Mouse (Mus musculus) heart, embryonic 13.5 days (tissue): ENCODE results near the gene Thoc3. TPM values are rescaled to one million over a fixed set of nuclear protein-coding genes. Genes with fewer than 3 reads are reported as not detected.
A peak's percentile ranks its signal among the peaks of the same experiment; 100 is the strongest.
"Not testable (repeated sequence)": the region's sequence is repeated elsewhere in the genome, so short reads cannot be mapped to it uniquely, and the experiment has no call there.

Experiments
- ATAC-seq: fragments of 200-750 bp; cut with Nextera tagmentation; 2 replicates; pipeline ENCODE4 v1.8.0; 2017; ENCODE audit warnings: moderate TSS enrichment; ENCODE audit not compliant: insufficient number of reproducible peaks, low FRiP score, low TSS enrichment; ENCODE audit errors: extremely low read depth
- H3K27ac ChIP-seq: fragments of 300-500 bp; sonication (generic); replicated peaks from 2 replicates; pipeline ENCODE4 v1.5.1; 2015; ENCODE audit warnings: moderate library complexity, mild to moderate bottlenecking, inconsistent platforms
- H3K27me3 ChIP-seq: fragments of 300-500 bp; sonication (generic); replicated peaks from 2 replicates; pipeline ENCODE4 v1.6.1; 2015; ENCODE audit warnings: mild to moderate bottlenecking, inconsistent platforms
- H3K36me3 ChIP-seq: fragments of 300-500 bp; sonication (generic); 2 replicates; pipeline ENCODE4 v1.6.1; 2015; ENCODE audit warnings: mild to moderate bottlenecking, inconsistent platforms
- H3K4me1 ChIP-seq: fragments of 300-500 bp; sonication (generic); 2 replicates; pipeline ENCODE4 v1.6.1; 2015; ENCODE audit warnings: inconsistent platforms
- H3K4me2 ChIP-seq: fragments of 300-500 bp; sonication (generic); 2 replicates; pipeline ENCODE4 v1.6.1; 2015; ENCODE audit warnings: inconsistent platforms, mild to moderate bottlenecking, moderate library complexity
- H3K4me3 ChIP-seq: fragments of 300-500 bp; sonication (generic); 2 replicates; pipeline ENCODE4 v1.5.1; 2015; ENCODE audit warnings: moderate library complexity, mild to moderate bottlenecking, inconsistent platforms
- H3K9ac ChIP-seq: fragments of 300-500 bp; sonication (generic); 2 replicates; pipeline ENCODE4 v1.6.1; 2015; ENCODE audit warnings: inconsistent platforms, mild to moderate bottlenecking, moderate library complexity
- H3K9me3 ChIP-seq: fragments of 300-500 bp; sonication (generic); 2 replicates; pipeline ENCODE4 v1.6.1; 2016; ENCODE audit warnings: inconsistent platforms
- WGBS: fragments of 180-500 bp; shearing (Covaris S2); methylation state at CpG from one replicate; pipeline ENCODE4 v1.1.7; 2015; ENCODE audit warnings: mixed read lengths; 5-methylcytosine and 5-hydroxymethylcytosine counted together
- polyA plus RNA-seq: library from polyadenylated mRNA; unstranded; fragments of >200 nt; fragmentation: Nextera tagmentation; extraction: Ambion mirVana; gene quantifications from 2 replicates; pipeline ENCODE4 v1.2.1, GENCODE M21; 2015

Gene Thoc3
- 76.7 and 83.8 TPM in 2 replicates for polyA plus RNA-seq

DNA sequence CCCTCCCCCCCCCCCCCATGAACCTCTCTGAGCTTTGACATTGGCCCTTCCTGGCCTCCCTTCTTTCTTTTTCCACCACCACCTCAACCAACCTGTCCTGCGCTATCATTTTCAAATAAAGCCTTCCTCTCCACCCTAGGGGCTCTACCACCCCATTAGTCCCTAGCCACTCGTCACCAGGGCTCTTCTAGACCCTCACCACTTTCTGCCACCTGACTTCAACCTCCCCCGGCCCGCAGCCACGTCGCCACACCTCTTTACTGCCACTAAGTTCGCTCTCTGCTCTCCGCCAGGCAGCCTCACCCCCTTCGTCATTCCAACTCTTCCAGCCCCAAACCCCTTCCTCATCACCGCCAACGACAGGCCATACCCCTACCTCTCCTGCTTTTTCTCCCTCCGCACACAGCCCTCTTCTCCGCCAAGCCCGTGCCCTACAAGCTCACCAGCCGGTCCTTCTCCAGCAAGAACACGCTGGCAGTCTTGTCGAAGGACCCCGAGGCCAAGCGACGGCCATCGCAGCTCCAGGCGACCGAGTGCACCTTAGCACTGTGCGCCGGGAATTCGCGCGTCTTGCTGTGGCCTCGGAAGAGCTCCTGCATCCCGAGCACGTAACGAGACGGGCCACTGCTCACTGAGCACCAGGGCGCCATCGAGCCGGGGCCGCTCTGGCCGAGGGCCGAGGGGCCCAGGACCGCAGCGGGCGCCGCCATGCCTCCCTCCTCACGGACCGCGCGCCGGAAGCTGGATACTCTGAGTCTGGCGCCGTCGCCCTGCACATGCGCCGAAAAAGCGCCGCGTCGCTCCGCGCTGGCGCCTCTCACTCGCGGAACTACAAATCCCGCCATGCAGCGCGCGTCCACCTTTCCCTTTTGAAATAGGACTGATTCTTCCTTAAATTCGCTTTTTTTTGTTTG, at the start of gene Thoc3:
Gene Thoc3 (minus strand): TSS at position 752 of the 914 bp plus-strand sequence.
- H3K4me3 ChIP-seq: peak within 1 kb of the TSS; percentile 98
- H3K9me3 ChIP-seq: peaks cover 9% of the 10 kb centered on the region
- H3K36me3 ChIP-seq: peaks cover 44% of the 10 kb centered on the region
- peak; percentile 86 for ATAC-seq
- peak within 1 kb of the TSS; percentile 97 for H3K9ac ChIP-seq
- under 1% methylated on average over 67 of the region's 67 CpGs for WGBS
- H3K27me3 ChIP-seq: no peaks in the 10 kb centered on the region
- H3K4me1 ChIP-seq: peaks cover 11% of the 10 kb centered on the region
- peak within 1 kb of the TSS; percentile 62 for H3K27ac ChIP-seq
- peak within 1 kb of the TSS; percentile 93 for H3K4me2 ChIP-seq

DNA sequence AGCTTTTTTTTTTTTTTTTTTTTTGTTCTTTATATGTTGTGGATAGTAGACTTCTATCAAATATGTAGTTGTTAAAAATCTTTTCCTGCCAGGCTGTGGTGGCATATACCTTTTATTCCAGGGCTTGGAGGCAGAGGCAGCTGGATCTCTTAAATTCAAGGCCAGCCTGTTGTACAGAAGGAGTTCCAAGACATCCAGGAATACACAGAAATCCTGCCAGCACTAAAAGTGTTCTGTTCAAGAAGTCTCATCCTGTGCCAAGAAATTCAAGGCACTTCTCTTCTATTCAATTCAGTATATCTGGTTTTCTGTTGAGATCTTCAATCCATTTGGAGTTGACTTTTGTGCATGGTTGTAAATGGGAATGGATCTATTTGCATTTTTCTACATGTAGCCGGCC, 37.3 kb upstream of the Thoc3 start:
- no peak overlapping the region for H3K27ac ChIP-seq
- H3K9ac ChIP-seq: no peak overlapping the region
- 100% methylated on average over 1 of the region's 1 CpGs for WGBS
- no peak overlapping the region for H3K4me2 ChIP-seq
- no peaks in the 10 kb centered on the region for H3K9me3 ChIP-seq
- no peak for ATAC-seq
- H3K36me3 ChIP-seq: peaks cover 3% of the 10 kb centered on the region; the same call in 1 of the 2 replicates
- peaks cover 11% of the 10 kb centered on the region; the same call in 1 of the 2 replicates for H3K27me3 ChIP-seq
- H3K4me1 ChIP-seq: peaks cover 17% of the 10 kb centered on the region
- H3K4me3 ChIP-seq: no peak overlapping the region

DNA sequence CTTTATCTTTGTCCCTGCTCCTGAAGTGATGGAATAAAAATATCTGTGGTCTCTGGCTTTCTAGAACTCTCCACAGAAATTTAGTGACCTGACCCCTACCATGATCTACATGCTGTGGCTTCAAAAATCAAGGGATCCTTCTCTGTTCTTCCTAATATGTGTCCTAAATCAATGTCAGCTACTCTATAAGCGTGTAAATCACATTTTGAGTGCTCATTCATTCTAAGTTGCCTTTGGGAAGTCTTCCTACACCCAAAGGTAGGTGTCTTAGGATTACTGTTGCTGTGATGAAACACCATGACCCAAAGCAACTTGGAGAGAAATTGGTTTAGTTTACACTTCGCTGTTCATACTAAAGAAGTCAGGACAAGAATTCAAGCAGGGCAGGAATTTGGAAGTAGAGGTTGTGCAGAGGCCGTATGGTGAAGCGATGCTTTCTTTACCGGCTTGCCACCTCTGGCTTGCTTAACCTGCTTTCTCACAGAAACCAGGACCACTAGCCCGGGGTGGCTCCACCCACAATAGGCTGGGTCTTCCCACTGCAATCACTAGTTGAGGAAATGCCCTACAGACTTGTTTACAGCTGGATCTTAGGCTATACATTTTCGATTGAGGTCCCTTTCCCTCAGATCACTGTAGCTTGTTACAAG, 36.1 kb upstream of the Thoc3 start:
- Histone ChIP-seq H3K4me3 (peak overlapping the region; percentile 78), H3K27ac (no peak overlapping the region), H3K27me3 (peaks cover 11% of the 10 kb centered on the region; the same call in 1 of the 2 replicates), H3K36me3 (peaks cover 3% of the 10 kb centered on the region; the same call in 1 of the 2 replicates), H3K4me2 (peak overlapping the region; percentile 98), H3K9ac (peak overlapping the region; percentile 90), H3K9me3 (no peaks in the 10 kb centered on the region), H3K4me1 (peaks cover 17% of the 10 kb centered on the region)
- WGBS: 50% methylated on average over 7 of the region's 7 CpGs
- no peak for ATAC-seq

DNA sequence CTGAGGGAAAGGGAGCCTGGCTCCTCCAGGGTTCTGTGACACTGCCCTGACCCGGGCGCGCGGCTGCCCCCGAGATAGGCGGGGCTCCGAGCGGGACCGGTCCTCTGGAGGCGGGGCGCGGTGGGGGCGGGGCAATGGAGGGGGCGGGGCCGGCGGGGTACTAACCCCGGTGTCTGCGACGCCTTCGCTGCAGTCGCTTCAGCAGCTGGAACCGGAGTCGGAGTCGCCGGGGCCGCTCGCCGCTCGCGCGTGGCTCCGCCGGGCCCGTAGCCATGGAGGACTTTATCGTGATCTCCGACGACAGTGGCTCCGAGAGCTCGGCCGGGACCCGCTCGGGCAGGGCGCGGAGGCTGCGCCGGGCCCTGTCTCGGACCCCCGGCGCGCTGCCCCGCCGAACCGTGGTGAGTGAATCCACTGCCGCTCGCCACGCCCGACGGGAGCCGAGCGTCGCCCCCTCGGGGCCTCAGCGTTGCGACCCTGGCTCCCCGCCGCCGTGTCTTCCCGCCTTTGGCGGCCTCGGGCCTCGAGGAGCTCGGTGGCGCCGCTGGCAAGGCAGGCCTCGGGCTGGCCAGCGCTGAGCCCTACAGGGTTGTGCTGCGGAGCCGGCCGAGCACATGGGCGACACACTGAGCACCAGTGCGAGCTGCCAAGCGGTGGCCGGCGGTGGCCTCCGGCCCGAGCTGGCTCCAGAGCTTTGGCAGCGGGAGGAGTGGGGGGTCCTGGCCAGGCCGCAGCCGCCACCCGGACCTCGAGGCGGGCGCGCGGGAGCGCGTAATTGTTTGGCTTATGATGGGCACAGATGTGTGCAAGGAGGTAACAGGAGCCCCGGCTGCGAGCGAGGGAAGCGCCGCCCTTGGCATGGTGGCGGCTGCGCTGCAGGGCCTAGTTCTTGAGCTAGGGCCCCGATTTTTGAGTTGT, 35.2 kb upstream of the Thoc3 start, which contains the start of gene Simc1:
Gene Simc1 (plus strand): TSS at position 176 of the 918 bp plus-strand sequence.
- peak; percentile 91 for ATAC-seq
- H3K9ac ChIP-seq: peak within 1 kb of the TSS; percentile 90
- WGBS: under 1% methylated on average over 94 of the region's 105 CpGs
- peak within 1 kb of the TSS; percentile 98 for H3K4me2 ChIP-seq
- peak within 1 kb of the TSS; percentile 58 for H3K27ac ChIP-seq
- peaks cover 11% of the 10 kb centered on the region; the same call in 1 of the 2 replicates for H3K27me3 ChIP-seq
- peak within 1 kb of the TSS; percentile 78 for H3K4me3 ChIP-seq
- peaks cover 17% of the 10 kb centered on the region for H3K4me1 ChIP-seq
- H3K36me3 ChIP-seq: peaks cover 3% of the 10 kb centered on the region; the same call in 1 of the 2 replicates
- H3K9me3 ChIP-seq: no peaks in the 10 kb centered on the region

DNA sequence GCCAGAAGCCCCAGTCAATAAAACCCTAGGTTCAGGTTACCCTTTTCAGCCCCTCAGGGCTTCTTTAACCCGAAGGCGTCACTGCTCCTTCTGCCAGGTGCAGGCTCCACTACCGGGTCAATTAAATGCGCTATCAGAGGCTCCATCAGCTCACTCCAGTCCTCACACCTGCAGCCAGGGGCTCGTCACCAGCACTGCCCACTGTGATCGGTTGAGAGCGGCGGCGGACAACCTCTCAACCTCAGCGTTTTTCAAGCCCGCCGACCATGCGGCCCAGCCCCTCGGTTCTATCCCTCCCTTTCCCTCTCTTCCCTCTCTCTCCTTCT, 34.6 kb upstream of the Thoc3 start:
- H3K4me3 ChIP-seq: peak overlapping the region; percentile 78
- H3K36me3 ChIP-seq: peaks cover 3% of the 10 kb centered on the region; the same call in 1 of the 2 replicates
- peak overlapping the region; percentile 90 for H3K9ac ChIP-seq
- peaks cover 13% of the 10 kb centered on the region; the same call in 1 of the 2 replicates for H3K27me3 ChIP-seq
- H3K4me1 ChIP-seq: peaks cover 17% of the 10 kb centered on the region
- H3K9me3 ChIP-seq: no peaks in the 10 kb centered on the region
- H3K27ac ChIP-seq: no peak overlapping the region
- peak; percentile 31; the same call in 1 of the 2 replicates for ATAC-seq
- 1% methylated on average over 14 of the region's 14 CpGs for WGBS
- H3K4me2 ChIP-seq: peak overlapping the region; percentile 98

DNA sequence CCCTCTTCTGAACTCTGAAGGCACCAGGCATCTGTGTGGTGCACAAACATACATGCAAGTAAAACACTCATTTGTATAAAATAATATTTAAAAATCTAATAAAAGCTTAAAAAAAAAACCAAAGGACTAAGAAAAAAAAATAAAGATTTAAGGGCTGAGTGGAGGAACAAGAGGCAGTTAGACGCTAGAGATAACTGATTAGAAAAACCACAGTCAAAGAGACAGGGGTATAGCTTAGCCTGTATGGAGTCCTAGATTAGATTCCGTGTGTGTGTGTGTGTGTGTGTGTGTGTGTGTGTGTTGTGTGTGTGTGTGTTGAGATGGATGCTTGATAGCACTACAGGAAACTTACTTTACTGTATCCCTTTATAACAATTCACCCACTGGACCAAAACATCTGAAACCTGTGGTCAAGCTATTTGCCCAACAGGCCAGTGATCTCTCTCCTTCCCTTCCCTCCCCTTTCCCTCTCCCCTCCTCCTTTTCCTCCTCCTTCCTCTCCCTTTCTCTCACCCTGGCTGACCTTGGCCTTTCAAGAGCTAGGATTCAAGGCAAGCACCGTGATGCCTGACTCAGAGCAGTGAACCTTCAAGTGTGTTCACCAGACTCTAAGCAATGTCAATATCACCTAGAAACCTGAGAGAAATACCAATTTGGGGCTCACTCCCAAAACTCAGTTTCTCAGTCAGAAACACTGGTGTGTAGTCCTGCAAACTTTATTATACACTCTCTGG, 33.5 kb upstream of the Thoc3 start:
- H3K9me3 ChIP-seq: no peaks in the 10 kb centered on the region
- no peak overlapping the region for H3K4me2 ChIP-seq
- H3K4me1 ChIP-seq: peaks cover 17% of the 10 kb centered on the region
- H3K4me3 ChIP-seq: no peak overlapping the region
- no peak for ATAC-seq
- WGBS: 58% methylated on average over 3 of the region's 3 CpGs
- peaks cover under 1% of the 10 kb centered on the region; the same call in 1 of the 2 replicates for H3K36me3 ChIP-seq
- no peak overlapping the region for H3K27ac ChIP-seq
- peaks cover 18% of the 10 kb centered on the region; the same call in 1 of the 2 replicates for H3K27me3 ChIP-seq
- H3K9ac ChIP-seq: no peak overlapping the region

DNA sequence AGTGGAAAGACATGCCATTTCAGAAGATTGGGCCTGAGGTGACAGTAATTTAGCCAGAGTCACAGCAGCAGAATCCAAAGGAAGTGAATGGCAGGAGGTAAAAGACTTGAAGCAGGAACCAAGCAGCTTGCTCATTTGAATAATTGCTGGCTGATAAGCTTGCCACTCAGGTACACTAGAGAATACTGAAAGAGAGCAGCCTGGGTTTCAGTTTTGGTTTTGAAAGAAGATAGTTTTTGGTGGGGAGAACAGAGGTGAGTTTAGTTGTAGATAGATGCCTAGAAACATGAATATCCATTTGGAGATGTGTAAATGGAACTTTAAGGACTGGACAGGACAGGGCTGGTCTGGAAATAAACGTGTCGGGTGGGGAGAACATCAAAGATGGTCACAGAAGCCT, 32.7 kb upstream of the Thoc3 start:
- Histone ChIP-seq H3K4me1 (peaks cover 17% of the 10 kb centered on the region), H3K4me2 (no peak overlapping the region), H3K27ac (no peak overlapping the region), H3K9ac (no peak overlapping the region), H3K4me3 (no peak overlapping the region), H3K27me3 (peaks cover 18% of the 10 kb centered on the region; the same call in 1 of the 2 replicates), H3K36me3 (no peaks in the 10 kb centered on the region), H3K9me3 (no peaks in the 10 kb centered on the region)
- no peak for ATAC-seq
- 67% methylated on average over 2 of the region's 2 CpGs for WGBS

DNA sequence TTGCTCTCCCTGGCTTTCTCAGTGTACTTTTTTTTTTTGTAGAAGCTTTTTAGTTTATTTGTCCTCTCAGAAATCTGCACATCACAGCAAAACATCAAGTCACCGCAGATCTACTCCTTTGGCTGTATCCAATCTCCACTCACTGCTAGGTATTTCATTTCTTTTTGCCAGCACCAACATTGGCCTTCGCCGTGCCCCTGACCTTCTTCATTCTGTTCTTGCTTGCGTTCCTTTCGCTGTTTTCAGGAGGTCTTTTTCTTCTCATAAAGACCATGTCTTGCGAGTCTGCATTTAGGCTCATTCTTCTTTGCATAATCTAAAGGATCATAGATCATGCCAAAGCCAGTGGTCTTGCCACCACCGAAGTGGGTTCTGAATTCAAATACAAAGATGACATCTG, 30.9 kb upstream of the Thoc3 start:
- not testable (repeated sequence) for H3K4me3 ChIP-seq, H3K9ac ChIP-seq, H3K4me2 ChIP-seq, H3K9me3 ChIP-seq, ATAC-seq, H3K36me3 ChIP-seq, H3K4me1 ChIP-seq, H3K27ac ChIP-seq
- H3K27me3 ChIP-seq: peaks cover 18% of the 10 kb centered on the region; the same call in 1 of the 2 replicates
- WGBS: 88% methylated on average over 7 of the region's 7 CpGs

DNA sequence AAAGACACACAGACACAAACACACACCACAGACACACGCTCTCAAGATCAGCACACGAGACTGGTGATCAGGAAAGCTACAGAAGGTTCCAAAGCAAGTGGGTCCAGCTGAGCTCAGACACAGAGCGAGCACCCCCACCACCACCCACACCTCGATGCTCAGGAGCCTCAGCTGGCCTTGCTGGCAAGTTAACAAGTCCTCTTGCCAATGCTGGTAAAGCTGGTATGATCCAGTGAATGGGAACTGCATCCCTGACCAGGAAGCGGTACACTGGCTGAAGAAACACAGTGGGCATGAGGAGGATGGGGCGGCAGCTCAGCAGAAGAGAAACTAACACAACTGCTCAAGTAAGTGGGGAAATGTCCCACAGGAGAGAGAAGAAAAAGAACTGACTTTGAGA, 22.7 kb upstream of the Thoc3 start:
- no peak for ATAC-seq
- Histone ChIP-seq H3K4me1 (no peaks in the 10 kb centered on the region), H3K27me3 (0 out of 2 replicates have a peak, but pooled peaks cover 3% of the 10 kb centered on the region), H3K9ac (no peak overlapping the region), H3K36me3 (no peaks in the 10 kb centered on the region), H3K9me3 (no peaks in the 10 kb centered on the region), H3K4me3 (no peak overlapping the region), H3K4me2 (no peak overlapping the region), H3K27ac (no peak overlapping the region)
- 72% methylated on average over 6 of the region's 6 CpGs for WGBS

DNA sequence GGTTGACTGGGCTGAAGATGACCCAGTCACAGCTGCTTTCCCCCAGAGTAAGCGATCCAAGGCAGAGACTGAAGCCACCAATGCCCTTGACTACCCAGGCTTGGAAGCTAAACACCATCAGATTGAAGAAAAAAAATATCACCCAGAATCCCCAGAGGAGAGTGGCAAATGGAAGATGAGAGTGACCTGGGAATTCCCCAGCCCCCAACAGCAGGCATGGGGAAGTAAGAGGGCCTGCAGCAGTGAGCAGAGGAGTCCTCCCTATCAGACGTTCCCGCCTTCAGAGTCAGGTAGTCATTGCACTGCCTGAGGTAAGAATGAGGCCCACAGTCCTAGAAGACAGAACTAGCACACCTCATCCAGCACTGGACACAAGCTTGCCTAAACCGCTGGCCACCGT, 21.8 kb upstream of the Thoc3 start:
- Histone ChIP-seq H3K27me3 (0 out of 2 replicates have a peak, but pooled peaks cover 3% of the 10 kb centered on the region), H3K36me3 (no peaks in the 10 kb centered on the region), H3K4me1 (no peaks in the 10 kb centered on the region), H3K4me3 (no peak overlapping the region), H3K9me3 (no peaks in the 10 kb centered on the region), H3K27ac (no peak overlapping the region), H3K4me2 (no peak overlapping the region), H3K9ac (no peak overlapping the region)
- WGBS: 65% methylated on average over 5 of the region's 5 CpGs
- ATAC-seq: no peak
